In genomic region chr6:114880798-114881197, GRCm38 (mm10) we compare ENCODE assay signal across 11 mouse cellular contexts.
DNase-seq lines count a peak whose midpoint lies in the region; ATAC-seq and TF ChIP-seq lines count a peak whose summit lies in the region.
"Had no signal": no experiment of that assay in that cellular context is flagged by ENCODE, and none has a peak within 500 bp of the region (broad histone marks: within the 10 kb centered on the region; RNA-seq: fewer than 3 reads in every experiment).

No protein-coding gene starts in this region.

- whole genome bisulfite sequencing in heart, embryonic 10.5 days: 33% methylated on average over 4 of the region's 4 CpGs
- 28% methylated on average over 4 of the region's 4 CpGs for WGBS in heart, embryonic 11.5 days (ENCODE audit: insufficient replicate concordance)
- WGBS in kidney, postnatal 0 days: 69% methylated on average over 4 of the region's 4 CpGs
- 78% methylated on average over 4 of the region's 4 CpGs for WGBS in neural tube, embryonic 13.5 days

- H3K4me1 ChIP-seq in heart, embryonic 10.5 days: peaks cover 96% of the 10 kb centered on the region
- H3K4me1 ChIP-seq in heart, embryonic 11.5 days (ENCODE audit: control insufficient read depth, insufficient read depth, low read length): peaks cover 91% of the 10 kb centered on the region
- H3K4me1 ChIP-seq in kidney, postnatal 0 days (replicated peaks; ENCODE audit: insufficient read depth, low read length): peaks cover 64% of the 10 kb centered on the region
- H3K4me1 ChIP-seq in neural tube, embryonic 13.5 days (replicated peaks): peaks cover 98% of the 10 kb centered on the region

- no peak for TF ChIP-seq CTCF in kidney, postnatal 0 days (IDR thresholded peaks at IDR 0.05; ENCODE audit: low read depth)

- H3K9me3 ChIP-seq in heart, embryonic 10.5 days: no peaks in the 10 kb centered on the region
- H3K9me3 ChIP-seq in heart, embryonic 11.5 days (replicated peaks; ENCODE audit: control insufficient read depth, low read length): no peaks in the 10 kb centered on the region
- H3K9me3 ChIP-seq in kidney, postnatal 0 days (replicated peaks; ENCODE audit: low read length): no peaks in the 10 kb centered on the region
- H3K9me3 ChIP-seq in neural tube, embryonic 13.5 days: no peaks in the 10 kb centered on the region

- H3K27me3 ChIP-seq in heart, embryonic 10.5 days (ENCODE audit: insufficient read depth, poor library complexity, severe bottlenecking): no peaks in the 10 kb centered on the region
- H3K27me3 ChIP-seq in heart, embryonic 11.5 days (ENCODE audit: control insufficient read depth, insufficient read depth, low read length): no peaks in the 10 kb centered on the region
- H3K27me3 ChIP-seq in kidney, postnatal 0 days (ENCODE audit: insufficient read depth, low read length): no peaks in the 10 kb centered on the region
- H3K27me3 ChIP-seq in neural tube, embryonic 13.5 days: no peaks in the 10 kb centered on the region

- H3K9ac ChIP-seq in heart, embryonic 11.5 days (ENCODE audit: low read depth, low read length): no peak overlapping the region
- no peak overlapping the region for H3K9ac ChIP-seq in kidney, postnatal 0 days (ENCODE audit: low read depth, low read length)
- H3K9ac ChIP-seq in neural tube, embryonic 13.5 days: no peak overlapping the region
- H3K9ac ChIP-seq: liver, embryonic 14.5 days had no signal

- intact Hi-C loops in gastrocnemius, postnatal 14 days (cut with DNase I; ENCODE audit: low total_unique reads): loop anchor here (5.0 kb wide), 1 partner anchor 37 kb away; no protein-coding TSS in a partner anchor

- no peak for ATAC-seq in heart, embryonic 11.5 days (replicated peaks; ENCODE audit: insufficient number of reproducible peaks, low FRiP score, low TSS enrichment)
- no peak for ATAC-seq in kidney, postnatal 0 days (replicated peaks; ENCODE audit: low FRiP score, low read depth)
- ATAC-seq in neural tube, embryonic 13.5 days (ENCODE audit: low read depth): no peak
- ATAC-seq in erythroid progenitor cell, adult 5-6 weeks (replicated peaks; ENCODE audit: low FRiP score, poor library complexity, severe bottlenecking): no peak

- H3K4me2 ChIP-seq in heart, embryonic 11.5 days: no peak overlapping the region
- H3K4me2 ChIP-seq in kidney, postnatal 0 days (ENCODE audit: low read length): no peak overlapping the region
- H3K4me2 ChIP-seq in neural tube, embryonic 13.5 days: no peak overlapping the region

- peak; percentile 66 for DNase-seq in heart, embryonic 10.5 days (ENCODE audit: low spot score)
- DNase-seq in kidney, postnatal 0 days (ENCODE audit: low spot score): no peak
- DNase-seq in kidney, adult 8-10 months: no peak
- no peak for DNase-seq in neural tube, embryonic 10.5 days (ENCODE audit: extremely low spot score, low spot score)
- DNase-seq in gastrocnemius, postnatal 14 days: no peak
- DNase-seq: adrenal gland, adult 2 months; B cell, adult 2 months had no signal

- peaks cover 10% of the 10 kb centered on the region for H3K36me3 ChIP-seq in heart, embryonic 10.5 days
- no peaks in the 10 kb centered on the region for H3K36me3 ChIP-seq in heart, embryonic 11.5 days (ENCODE audit: control insufficient read depth, insufficient read depth, low read length)
- no peaks in the 10 kb centered on the region for H3K36me3 ChIP-seq in kidney, postnatal 0 days (ENCODE audit: insufficient read depth, low read length)
- H3K36me3 ChIP-seq in neural tube, embryonic 13.5 days: peaks cover 3% of the 10 kb centered on the region; the same call in 1 of the 2 replicates

- peak overlapping the region; percentile 56 for H3K27ac ChIP-seq in heart, embryonic 10.5 days
- H3K27ac ChIP-seq in heart, embryonic 11.5 days (ENCODE audit: low read depth, low read length): no peak overlapping the region
- H3K27ac ChIP-seq in kidney, postnatal 0 days: 0 out of 2 replicates have a peak overlapping the region, but pooled peaks have one; percentile 83
- H3K27ac ChIP-seq in neural tube, embryonic 13.5 days (replicated peaks): peak overlapping the region; percentile 95; the same call in 1 of the 2 replicates
- H3K27ac ChIP-seq: liver, embryonic 14.5 days had no signal

- no peak overlapping the region for H3K4me3 ChIP-seq in heart, embryonic 10.5 days
- H3K4me3 ChIP-seq in heart, embryonic 11.5 days (ENCODE audit: low read depth, low read length): no peak overlapping the region
- H3K4me3 ChIP-seq in kidney, postnatal 0 days (replicated peaks; ENCODE audit: low read depth, low read length): no peak overlapping the region
- H3K4me3 ChIP-seq in neural tube, embryonic 13.5 days: no peak overlapping the region
